Mouse (Mus musculus): ENCODE measurements around the gene Pla2g6.
A peak's percentile ranks its signal among the peaks of the same experiment; 100 is the strongest.

The Pla2g6 gene

GRCm38 (mm10) chr15:79328058-79328938 is at the start of gene Pla2g6:
TSS of gene Pla2g6 (minus strand) at chr15:79328390.
- peak; percentile 99 to 100 for DNase-seq

GRCm38 (mm10) chr15:79377681-79378080 is 49.5 kb upstream of the Pla2g6 start:
- DNase-seq, result peak in 1 of 2 experiments; percentile 41

GRCm38 (mm10) chr15:79374760-79375159 is 46.6 kb upstream of the Pla2g6 start:
- no peak for DNase-seq

GRCm38 (mm10) chr15:79370281-79370843 is 42.2 kb upstream of the Pla2g6 start:
- no peak for DNase-seq

GRCm38 (mm10) chr15:79369452-79370280 is 41.5 kb upstream of the Pla2g6 start:
- DNase-seq, result no peak

GRCm38 (mm10) chr15:79368861-79369440 is 40.8 kb upstream of the Pla2g6 start:
- DNase-seq, result no peak

GRCm38 (mm10) chr15:79368313-79368811 is 40.2 kb upstream of the Pla2g6 start:
- DNase-seq, result no peak

GRCm38 (mm10) chr15:79366402-79366801 is 38.2 kb upstream of the Pla2g6 start:
- no peak for DNase-seq

GRCm38 (mm10) chr15:79365068-79365467 is 36.9 kb upstream of the Pla2g6 start:
- no peak for DNase-seq

- no peak for DNase-seq
These were observed 35.9 kb upstream of the Pla2g6 start for GRCm38 (mm10) chr15:79364120-79364519.

GRCm38 (mm10) chr15:79361023-79361422 is 32.8 kb upstream of the Pla2g6 start:
- no peak for DNase-seq

- no peak for DNase-seq
These were observed 32.2 kb upstream of the Pla2g6 start for GRCm38 (mm10) chr15:79360371-79360770.

- no peak for DNase-seq
These were observed 31.8 kb upstream of the Pla2g6 start for GRCm38 (mm10) chr15:79359954-79360353.

- no peak for DNase-seq
These were observed 29.9 kb upstream of the Pla2g6 start for GRCm38 (mm10) chr15:79357974-79358690.

- peak; percentile 69 to 74 for DNase-seq
These were observed 29.1 kb upstream of the Pla2g6 start for GRCm38 (mm10) chr15:79357036-79357911.

- DNase-seq, result no peak
These were observed 28.3 kb upstream of the Pla2g6 start for GRCm38 (mm10) chr15:79356481-79356880.

- no peak for DNase-seq
These were observed 26.4 kb upstream of the Pla2g6 start for GRCm38 (mm10) chr15:79354619-79355018.

- no peak for DNase-seq
These were observed 25.6 kb upstream of the Pla2g6 start for GRCm38 (mm10) chr15:79353690-79354305.

GRCm38 (mm10) chr15:79352479-79352878 is 24.3 kb upstream of the Pla2g6 start:
- DNase-seq, result no peak

- peak in 1 of 2 experiments; percentile 25 for DNase-seq
These were observed 23.2 kb upstream of the Pla2g6 start for GRCm38 (mm10) chr15:79351331-79351767.

Data from cerebellum, postnatal 10 days (tissue).